Mouse (Mus musculus) limb, embryonic 14.5 days (tissue): ENCODE results near the gene Tmem178b. TPM values are rescaled to one million over a fixed set of nuclear protein-coding genes. Genes with fewer than 3 reads are reported as not detected.

Experiments used
- ATAC-seq: fragments of 200-750 bp; cut with Nextera tagmentation; 2 replicates; pipeline ENCODE4 v1.8.0; 2017; ENCODE audit warnings: low read depth, moderate number of reproducible peaks, moderate TSS enrichment; ENCODE audit not compliant: low FRiP score
- DNase-seq: peaks from one replicate; pipeline ENCODE4 v3.0.0-alpha.2; 2015; ENCODE audit warnings: low spot score
- H3K27ac ChIP-seq: fragments of 300-500 bp; sonication (generic); replicated peaks from 2 replicates; pipeline ENCODE4 v1.5.1; 2014; ENCODE audit warnings: low read depth, mild to moderate bottlenecking, low read length, moderate library complexity, mixed read lengths
- H3K27me3 ChIP-seq: fragments of 300-500 bp; sonication (generic); 2 replicates; pipeline ENCODE4 v1.6.1; 2014; ENCODE audit warnings: low read length, mixed read lengths; ENCODE audit not compliant: control insufficient read depth, insufficient read depth
- H3K36me3 ChIP-seq: fragments of 300-500 bp; sonication (generic); 2 replicates; pipeline ENCODE4 v1.6.1; 2014; ENCODE audit warnings: mild to moderate bottlenecking, low read length, moderate library complexity, mixed read lengths; ENCODE audit not compliant: control insufficient read depth, insufficient read depth
- H3K4me1 ChIP-seq: fragments of 300-500 bp; sonication (generic); 2 replicates; pipeline ENCODE4 v1.6.1; 2014; ENCODE audit warnings: antibody characterized with exemption, low read length, mixed read lengths; ENCODE audit not compliant: control insufficient read depth, insufficient read depth
- H3K4me2 ChIP-seq: fragments of 300-500 bp; sonication (generic); replicated peaks from 2 replicates; pipeline ENCODE4 v1.6.1; 2014; ENCODE audit warnings: low read depth, mild to moderate bottlenecking, low read length, moderate library complexity; ENCODE audit not compliant: severe bottlenecking
- H3K4me3 ChIP-seq: fragments of 300-500 bp; sonication (generic); replicated peaks from 2 replicates; pipeline ENCODE4 v1.5.1; 2014; ENCODE audit warnings: low read length
- H3K9ac ChIP-seq: fragments of 300-500 bp; sonication (generic); 2 replicates; pipeline ENCODE4 v1.6.1; 2014; ENCODE audit warnings: mild to moderate bottlenecking, low read depth, low read length, moderate library complexity; ENCODE audit not compliant: severe bottlenecking
- H3K9me3 ChIP-seq: fragments of 300-500 bp; sonication (generic); 2 replicates; pipeline ENCODE4 v1.6.1; 2016; ENCODE audit warnings: low read length; ENCODE audit not compliant: control insufficient read depth
- POLR2A ChIP-seq: fragments of 200-500 bp; IDR thresholded peaks from 2 replicates; pipeline ENCODE4 v1.8.0; 2012; ENCODE audit warnings: inconsistent platforms, mild to moderate bottlenecking, moderate library complexity, borderline replicate concordance; ENCODE audit not compliant: insufficient read depth, insufficient read length; ENCODE audit errors: extremely low read depth
- WGBS: fragments of 180-500 bp; shearing (Covaris S2); extraction: QIAGEN DNeasy Blood & Tissue Kit; methylation state at CpG from one replicate; pipeline ENCODE4 v1.1.7; 2014; 5-methylcytosine and 5-hydroxymethylcytosine counted together
- polyA plus RNA-seq, 2 experiments: library from polyadenylated mRNA; depleted of rRNA in 1 of 2; stranded (reverse) in 1 of 2; unstranded in 1 of 2; fragments of >200 nt; fragmentation: Nextera tagmentation in 1 of 2; extraction: Ambion mirVana in 1 of 2; gene quantifications; 2 replicates each; pipeline versions ENCODE4 v1.2.1 to v1.2.3; 2012 to 2014

Gene Tmem178b
- polyA plus RNA-seq, 2 experiments = 1.2 to 2.3 TPM

- DNase-seq (no peak), ATAC-seq (no peak)
- no peak for TF ChIP-seq POLR2A
- Histone ChIP-seq H3K4me1 (no peaks in the 10 kb centered on the region), H3K9ac (no peak overlapping the region), H3K4me3 (no peak overlapping the region), H3K4me2 (no peak overlapping the region), H3K36me3 (no peaks in the 10 kb centered on the region), H3K9me3 (no peaks in the 10 kb centered on the region), H3K27ac (no peak overlapping the region), H3K27me3 (no peaks in the 10 kb centered on the region)
- WGBS = 89% methylated on average over 3 of the region's 3 CpGs
These were observed 344.6 kb downstream of the Tmem178b start for GRCm38 (mm10) chr6:40217651-40218050.

- no peak for DNase-seq
- TF ChIP-seq POLR2A = no peak
- H3K9me3 ChIP-seq = no peaks in the 10 kb centered on the region
- no peaks in the 10 kb centered on the region for H3K27me3 ChIP-seq
- no peak overlapping the region for H3K4me3 ChIP-seq
- no peak overlapping the region for H3K9ac ChIP-seq
- no peak for ATAC-seq
- H3K27ac ChIP-seq = no peak overlapping the region
- H3K36me3 ChIP-seq = no peaks in the 10 kb centered on the region
- no peaks in the 10 kb centered on the region for H3K4me1 ChIP-seq
- no peak overlapping the region for H3K4me2 ChIP-seq
These were observed 347.6 kb downstream of the Tmem178b start for GRCm38 (mm10) chr6:40220634-40221120.

- WGBS = 76% methylated on average over 11 of the region's 11 CpGs
- no peaks in the 10 kb centered on the region for H3K27me3 ChIP-seq
- ATAC-seq (no peak), DNase-seq (no peak)
- no peak overlapping the region for H3K4me2 ChIP-seq
- no peak overlapping the region for H3K9ac ChIP-seq
- no peaks in the 10 kb centered on the region for H3K36me3 ChIP-seq
- TF ChIP-seq POLR2A = no peak
- no peak overlapping the region for H3K4me3 ChIP-seq
- H3K4me1 ChIP-seq = no peaks in the 10 kb centered on the region
- no peak overlapping the region for H3K27ac ChIP-seq
- H3K9me3 ChIP-seq = no peaks in the 10 kb centered on the region
These were observed 352.7 kb downstream of the Tmem178b start for GRCm38 (mm10) chr6:40225585-40226280.

GRCm38 (mm10) chr6:40228981-40229380, 355.9 kb downstream of the Tmem178b start:
- Histone ChIP-seq H3K27me3 (no peaks in the 10 kb centered on the region), H3K9ac (no peak overlapping the region), H3K36me3 (no peaks in the 10 kb centered on the region), H3K4me3 (no peak overlapping the region), H3K27ac (no peak overlapping the region), H3K9me3 (no peaks in the 10 kb centered on the region), H3K4me1 (no peaks in the 10 kb centered on the region), H3K4me2 (no peak overlapping the region)
- ATAC-seq = no peak
- 93% methylated on average over 2 of the region's 2 CpGs for WGBS
- DNase-seq = no peak
- TF ChIP-seq POLR2A = no peak

- DNase-seq = no peak
- no peak for ATAC-seq
These were observed 356.9 kb downstream of the Tmem178b start for GRCm38 (mm10) chr6:40229985-40230384.

More at GRCm38 (mm10) chr6:40229985-40230384, 356.9 kb downstream of the Tmem178b start:
- no peak for TF ChIP-seq POLR2A
- no peaks in the 10 kb centered on the region for H3K4me1 ChIP-seq
- no peak overlapping the region for H3K4me3 ChIP-seq
- H3K4me2 ChIP-seq = no peak overlapping the region
- no peak overlapping the region for H3K27ac ChIP-seq
- H3K27me3 ChIP-seq = no peaks in the 10 kb centered on the region
- no peaks in the 10 kb centered on the region for H3K9me3 ChIP-seq
- H3K9ac ChIP-seq = no peak overlapping the region
- WGBS = 91% methylated on average over 9 of the region's 9 CpGs
- no peaks in the 10 kb centered on the region for H3K36me3 ChIP-seq
